Mouse (Mus musculus): ENCODE results near the gene Gm42906. TPM values are rescaled to one million over a fixed set of nuclear protein-coding genes. Genes with fewer than 3 reads are reported as not detected.

Gm42906 gene
- total and polyA plus RNA-seq, 3 experiments = not detected

DNA sequence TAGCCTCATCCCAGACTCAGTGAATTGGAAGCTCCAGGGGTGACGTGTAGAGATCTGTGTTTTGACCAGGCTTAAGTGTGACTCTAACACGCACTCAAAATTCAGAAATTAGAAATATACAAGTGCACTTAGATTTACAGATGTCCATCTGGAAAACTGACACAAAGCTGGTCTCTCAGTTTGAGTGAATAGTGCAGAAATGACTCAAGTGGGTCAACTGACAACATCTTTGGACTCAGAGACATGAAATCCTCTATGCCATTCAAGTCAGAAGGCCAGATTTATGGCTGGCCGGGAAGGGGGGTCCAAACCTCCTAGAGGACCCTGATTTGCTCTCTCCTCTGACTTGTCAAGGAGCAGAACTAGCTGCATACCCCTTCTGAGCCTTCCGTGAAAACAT lies 279.9 kb downstream of the Gm42906 start:
- Histone ChIP-seq H3K9ac (ENCODE audit: control insufficient read depth, low read depth, low read length, poor library complexity, severe bottlenecking) (no peak overlapping the region), H3K36me3 (ENCODE audit: control insufficient read depth in 1 of 2, insufficient read depth in 2 of 2, low read length in 2 of 2) (no peaks in the 10 kb centered on the region)
- TF ChIP-seq HCFC1 (IDR thresholded peaks at IDR 0.05; ENCODE audit: low read depth, low read length) (no peak), UBTF (IDR thresholded peaks at IDR 0.05; ENCODE audit: borderline replicate concordance, insufficient read depth, low read depth, low read length) (no peak), TBP (IDR thresholded peaks at IDR 0.05; ENCODE audit: low read depth, low read length) (no peak), NRF1 (IDR thresholded peaks at IDR 0.05; ENCODE audit: insufficient read depth, low read depth, low read length, poor library complexity, severe bottlenecking) (no peak)

DNA sequence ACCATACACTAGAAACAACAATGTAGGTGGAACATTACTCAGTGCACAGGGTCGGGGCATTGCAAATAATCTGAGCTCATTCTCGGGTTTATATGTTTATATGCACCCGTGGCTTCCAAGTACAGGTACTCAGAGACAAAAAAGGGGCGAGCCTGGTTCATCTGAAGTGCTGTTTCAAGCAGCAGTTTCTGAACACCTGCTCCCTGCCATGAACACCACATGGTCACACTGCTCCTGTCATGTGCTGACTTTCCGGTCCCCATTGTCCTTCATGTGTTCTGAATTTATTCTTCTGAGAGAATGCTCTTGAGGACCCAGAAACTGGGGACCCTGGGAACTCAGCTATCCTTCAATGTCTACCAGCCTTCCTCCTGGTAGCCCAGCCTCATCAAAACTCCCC lies 282.2 kb downstream of the Gm42906 start:
- Histone ChIP-seq H3K9ac (ENCODE audit: control insufficient read depth, low read depth, low read length, poor library complexity, severe bottlenecking) (no peak overlapping the region), H3K9me3 (replicated peaks; ENCODE audit: insufficient read depth, low read length) (no peaks in the 10 kb centered on the region), H3K27me3 (ENCODE audit: control insufficient read depth in 1 of 2, insufficient read depth in 2 of 2, low read length in 2 of 2) (no peaks in the 10 kb centered on the region), H3K79me2 (ENCODE audit: control insufficient read depth, insufficient read depth, low read length, poor library complexity) (no peaks in the 10 kb centered on the region), H3K4me3 (ENCODE audit: control insufficient read depth in 1 of 2, insufficient read depth in 1 of 2, low read depth in 2 of 2, low read length in 2 of 2) (no peak overlapping the region), H3K4me1 (ENCODE audit: control insufficient read depth in 1 of 2, insufficient read depth in 2 of 2, low read length in 2 of 2) (no peaks in the 10 kb centered on the region), H3K36me3 (ENCODE audit: control insufficient read depth in 1 of 2, insufficient read depth in 2 of 2, low read length in 2 of 2) (no peaks in the 10 kb centered on the region), H3K27ac (ENCODE audit: control insufficient read depth, low read depth, low read length) (no peak overlapping the region)
- no peak for TF ChIP-seq USF1 (IDR thresholded peaks at IDR 0.05; ENCODE audit: low read depth, low read length)
- TF ChIP-seq UBTF (IDR thresholded peaks at IDR 0.05; ENCODE audit: borderline replicate concordance, insufficient read depth, low read depth, low read length) = no peak
- TF ChIP-seq ETS1 (IDR thresholded peaks at IDR 0.05; ENCODE audit: low read depth, low read length) = no peak
- no peak for TF ChIP-seq NRF1 (IDR thresholded peaks at IDR 0.05; ENCODE audit: insufficient read depth, low read depth, low read length, poor library complexity, severe bottlenecking)
- TF ChIP-seq BHLHE40 (IDR thresholded peaks at IDR 0.05; ENCODE audit: borderline replicate concordance, low read depth, low read length) = no peak
- no peak for TF ChIP-seq TBP (IDR thresholded peaks at IDR 0.05; ENCODE audit: low read depth, low read length)
- no peak for TF ChIP-seq E2F4 (IDR thresholded peaks at IDR 0.05; ENCODE audit: borderline replicate concordance, low read depth, low read length)
- TF ChIP-seq POLR2AphosphoS2 (IDR thresholded peaks at IDR 0.05; ENCODE audit: low read length) = no peak
- TF ChIP-seq POLR2A (IDR thresholded peaks at IDR 0.05; ENCODE audit: control insufficient read depth in 1 of 2, insufficient read depth in 1 of 2, low read depth in 1 of 2, low read length in 2 of 2, poor library complexity in 1 of 2) = no peak
- no peak for TF ChIP-seq MAZ (IDR thresholded peaks at IDR 0.05; ENCODE audit: low read depth, low read length)
- DNase-seq (ENCODE audit: low read depth, low spot score) = no peak

More for the DNA sequence above, 279.9 kb downstream of the Gm42906 start:
- H3K27ac ChIP-seq (ENCODE audit: control insufficient read depth, low read depth, low read length) = no peak overlapping the region
- H3K27me3 ChIP-seq (ENCODE audit: control insufficient read depth in 1 of 2, insufficient read depth in 2 of 2, low read length in 2 of 2) = no peaks in the 10 kb centered on the region
- no peaks in the 10 kb centered on the region for H3K9me3 ChIP-seq (replicated peaks; ENCODE audit: insufficient read depth, low read length)
- no peaks in the 10 kb centered on the region for H3K79me2 ChIP-seq (ENCODE audit: control insufficient read depth, insufficient read depth, low read length, poor library complexity)
- H3K4me1 ChIP-seq (ENCODE audit: control insufficient read depth in 1 of 2, insufficient read depth in 2 of 2, low read length in 2 of 2) = no peaks in the 10 kb centered on the region
- DNase-seq (ENCODE audit: low read depth, low spot score) = no peak
- H3K4me3 ChIP-seq (ENCODE audit: control insufficient read depth in 1 of 2, insufficient read depth in 1 of 2, low read depth in 2 of 2, low read length in 2 of 2) = no peak overlapping the region

DNA sequence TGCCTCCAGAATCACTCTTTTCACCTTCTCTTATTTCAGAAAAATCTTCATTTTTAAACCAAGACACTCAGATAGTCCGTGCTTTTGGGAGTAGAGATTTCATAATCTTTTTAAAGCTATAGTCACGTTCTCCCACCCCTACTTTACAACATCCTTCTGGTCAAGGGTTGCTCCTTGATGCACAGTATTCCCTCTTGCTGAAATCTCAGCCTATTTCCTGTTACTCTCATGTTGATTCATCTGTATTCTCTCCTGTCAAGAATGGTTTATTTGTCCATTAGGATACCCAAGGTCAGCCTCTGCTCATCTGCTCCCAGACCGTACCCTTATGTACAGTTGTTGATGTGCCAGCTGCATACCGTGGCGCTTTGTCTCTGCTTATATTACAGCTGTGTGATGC lies 284.0 kb downstream of the Gm42906 start:
- no peaks in the 10 kb centered on the region for H3K36me3 ChIP-seq (ENCODE audit: control insufficient read depth in 1 of 2, insufficient read depth in 2 of 2, low read length in 2 of 2)
- no peak overlapping the region for H3K9ac ChIP-seq (ENCODE audit: control insufficient read depth, low read depth, low read length, poor library complexity, severe bottlenecking)
- TF ChIP-seq MAZ (IDR thresholded peaks at IDR 0.05; ENCODE audit: low read depth, low read length) (no peak), RCOR1 (IDR thresholded peaks at IDR 0.05; ENCODE audit: low read depth, low read length) (no peak), JUND (IDR thresholded peaks at IDR 0.05; ENCODE audit: low read depth, low read length) (no peak), CTCF (IDR thresholded peaks at IDR 0.05 in 2 of 3, conservative IDR thresholded peaks at IDR 0.05 in 1 of 3; ENCODE audit: control insufficient read depth in 1 of 3, insufficient read depth in 1 of 3, low read depth in 2 of 3, low read length in 3 of 3, poor library complexity in 1 of 3, severe bottlenecking in 1 of 3) (no peak), ELF1 (IDR thresholded peaks at IDR 0.05; ENCODE audit: low read depth, low read length) (no peak), MAFK (IDR thresholded peaks at IDR 0.05; ENCODE audit: borderline replicate concordance, low read depth, low read length) (no peak), TBP (IDR thresholded peaks at IDR 0.05; ENCODE audit: low read depth, low read length) (no peak), MAX (IDR thresholded peaks at IDR 0.05; ENCODE audit: low read length) (no peak), ETS1 (IDR thresholded peaks at IDR 0.05; ENCODE audit: low read depth, low read length) (no peak), POLR2A (IDR thresholded peaks at IDR 0.05; ENCODE audit: control insufficient read depth in 1 of 2, insufficient read depth in 1 of 2, low read depth in 1 of 2, low read length in 2 of 2, poor library complexity in 1 of 2) (no peak), GATA1 (IDR thresholded peaks at IDR 0.05; ENCODE audit: low read depth, low read length) (no peak), KAT2A (conservative IDR thresholded peaks at IDR 0.05; ENCODE audit: low read depth, low read length) (no peak), SMC3 (IDR thresholded peaks at IDR 0.05; ENCODE audit: low read depth, low read length) (no peak), POLR2AphosphoS2 (IDR thresholded peaks at IDR 0.05; ENCODE audit: low read length) (no peak), MEF2A (IDR thresholded peaks at IDR 0.05; ENCODE audit: extremely low read depth, insufficient replicate concordance, low read depth, low read length, poor library complexity, severe bottlenecking) (no peak), SIN3A (IDR thresholded peaks at IDR 0.05; ENCODE audit: low read length) (no peak)
- H3K4me1 ChIP-seq (ENCODE audit: control insufficient read depth in 1 of 2, insufficient read depth in 2 of 2, low read length in 2 of 2) = no peaks in the 10 kb centered on the region
- H3K79me2 ChIP-seq (ENCODE audit: control insufficient read depth, insufficient read depth, low read length, poor library complexity) = no peaks in the 10 kb centered on the region
- no peak overlapping the region for H3K4me3 ChIP-seq (ENCODE audit: control insufficient read depth in 1 of 2, insufficient read depth in 1 of 2, low read depth in 2 of 2, low read length in 2 of 2)
- H3K9me3 ChIP-seq (replicated peaks; ENCODE audit: insufficient read depth, low read length) = no peaks in the 10 kb centered on the region
- H3K27ac ChIP-seq (ENCODE audit: control insufficient read depth, low read depth, low read length) = no peak overlapping the region
- H3K27me3 ChIP-seq (ENCODE audit: control insufficient read depth in 1 of 2, insufficient read depth in 2 of 2, low read length in 2 of 2) = no peaks in the 10 kb centered on the region
- no peak for DNase-seq (ENCODE audit: low read depth, low spot score)

Data from MEL (cell line).